Mouse (Mus musculus) testis, adult 2 months (tissue): Measurements from ENCODE around the gene Sez6l. TPM values are rescaled to one million over a fixed set of nuclear protein-coding genes. Genes with fewer than 3 reads are reported as not detected.

ENCODE experiments used
- H3K27ac ChIP-seq: fragments of 200-500 bp; 2 replicates; pipeline ENCODE4 v1.5.1; 2012; ENCODE audit warnings: low read depth, low read length; ENCODE audit not compliant: control insufficient read depth, insufficient read depth
- H3K27me3 ChIP-seq: fragments of 200-500 bp; 2 replicates; pipeline ENCODE4 v1.6.1; 2012; ENCODE audit warnings: mild to moderate bottlenecking, low read length, moderate library complexity; ENCODE audit not compliant: control insufficient read depth, insufficient read depth
- H3K36me3 ChIP-seq: fragments of 200-500 bp; 2 replicates; pipeline ENCODE4 v1.6.1; 2012; ENCODE audit warnings: mild to moderate bottlenecking, low read length; ENCODE audit not compliant: control insufficient read depth, insufficient read depth
- H3K4me1 ChIP-seq: fragments of 200-500 bp; 2 replicates; pipeline ENCODE4 v1.6.1; 2012; ENCODE audit warnings: low read length; ENCODE audit not compliant: control insufficient read depth, insufficient read depth
- H3K4me3 ChIP-seq: fragments of 200-500 bp; 2 replicates; pipeline ENCODE4 v1.5.1; 2012; ENCODE audit warnings: low read depth, mild to moderate bottlenecking, low read length, moderate library complexity, mixed read lengths; ENCODE audit not compliant: control insufficient read depth
- CTCF ChIP-seq: fragments of 200-500 bp; IDR thresholded peaks from 2 replicates; pipeline ENCODE4 v1.5.1; 2012; ENCODE audit warnings: low read depth, mild to moderate bottlenecking, inconsistent platforms, low read length, moderate library complexity; ENCODE audit not compliant: control insufficient read depth, insufficient read depth, insufficient replicate concordance
- POLR2A ChIP-seq: fragments of 200-500 bp; IDR thresholded peaks from 2 replicates; pipeline ENCODE4 v1.6.1; 2012; ENCODE audit warnings: low read depth, mild to moderate bottlenecking, inconsistent platforms, low read length, moderate library complexity; ENCODE audit not compliant: control insufficient read depth
- polyA plus RNA-seq: library from polyadenylated mRNA; depleted of rRNA; stranded (reverse); fragments of >200 nt; gene quantifications from 2 replicates; pipeline ENCODE4 v1.2.3, GENCODE M21; 2012

Sez6l gene
- polyA plus RNA-seq, 1 experiment, result 6.9 TPM

DNA sequence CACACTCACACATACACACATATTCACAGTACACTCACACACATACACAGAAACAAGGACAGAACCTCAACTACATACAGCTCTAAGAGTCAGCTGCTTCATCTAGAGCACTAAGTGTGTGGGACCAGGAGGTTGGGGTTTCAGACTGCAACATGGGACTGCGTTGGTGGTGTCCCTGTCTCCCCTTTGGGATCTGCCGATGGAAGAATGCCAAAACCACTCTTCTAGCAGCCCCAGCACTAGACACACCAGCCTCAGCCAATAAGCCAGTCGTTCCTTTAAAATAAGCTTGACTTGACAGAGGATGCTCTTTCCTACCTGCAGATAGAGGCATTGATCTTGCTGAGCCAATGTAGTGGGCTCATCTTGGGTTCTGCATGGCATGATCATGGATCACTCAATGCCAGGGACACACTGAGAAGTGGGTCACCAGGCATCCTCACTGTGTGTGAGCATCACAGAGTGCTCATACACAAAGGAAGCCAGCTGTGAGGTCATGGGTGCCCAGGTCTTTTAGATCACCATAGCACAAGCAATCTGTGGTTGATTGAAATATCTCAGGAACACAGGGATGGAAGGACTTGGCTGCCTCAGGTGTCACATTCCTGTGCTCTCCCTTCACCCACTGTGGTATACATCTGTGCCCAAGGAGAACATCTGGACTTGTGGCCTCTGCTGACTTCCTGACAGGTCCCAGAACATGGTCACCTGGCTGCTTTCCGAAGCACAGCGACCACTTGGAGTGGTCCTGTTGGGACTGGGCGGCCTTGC lies 22.7 kb upstream of the Sez6l start:
- TF ChIP-seq CTCF (no peak), POLR2A (no peak)
- H3K4me3 ChIP-seq, result no peak overlapping the region
- no peaks in the 10 kb centered on the region for H3K36me3 ChIP-seq
- no peak overlapping the region for H3K27ac ChIP-seq
- H3K4me1 ChIP-seq, result no peaks in the 10 kb centered on the region
- H3K27me3 ChIP-seq, result no peaks in the 10 kb centered on the region

DNA sequence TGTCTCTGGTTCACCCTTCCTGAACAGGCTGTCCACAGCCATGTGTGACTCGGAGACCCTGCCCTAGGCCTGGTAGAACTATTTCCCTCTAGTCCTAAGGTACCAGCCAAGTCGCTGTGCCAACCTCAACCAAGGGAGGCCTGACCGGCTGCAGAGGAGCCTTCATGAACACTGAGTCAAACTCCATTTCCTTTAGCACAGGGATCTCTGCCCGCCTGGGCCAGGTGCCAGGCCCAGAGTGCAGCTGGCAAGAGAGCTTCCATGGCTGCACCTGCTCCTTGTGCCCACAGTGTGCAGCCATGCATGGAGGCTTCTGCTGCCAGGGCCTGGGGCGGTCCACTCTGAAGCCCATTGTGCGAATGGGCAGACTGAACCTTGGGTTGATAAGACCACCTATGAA lies 20.9 kb upstream of the Sez6l start:
- Histone ChIP-seq H3K4me1 (no peaks in the 10 kb centered on the region), H3K4me3 (no peak overlapping the region), H3K36me3 (no peaks in the 10 kb centered on the region), H3K27me3 (no peaks in the 10 kb centered on the region), H3K27ac (no peak overlapping the region)
- TF ChIP-seq CTCF, result no peak
- TF ChIP-seq POLR2A, result no peak

- no peaks in the 10 kb centered on the region for H3K4me1 ChIP-seq
- no peak overlapping the region for H3K4me3 ChIP-seq
- no peaks in the 10 kb centered on the region for H3K27me3 ChIP-seq
- H3K36me3 ChIP-seq, result no peaks in the 10 kb centered on the region
- TF ChIP-seq POLR2A, result no peak
- no peak for TF ChIP-seq CTCF
- no peak overlapping the region for H3K27ac ChIP-seq
These were observed 20.3 kb upstream of the Sez6l start for GRCm38 (mm10) chr5:112597307-112597706.

DNA sequence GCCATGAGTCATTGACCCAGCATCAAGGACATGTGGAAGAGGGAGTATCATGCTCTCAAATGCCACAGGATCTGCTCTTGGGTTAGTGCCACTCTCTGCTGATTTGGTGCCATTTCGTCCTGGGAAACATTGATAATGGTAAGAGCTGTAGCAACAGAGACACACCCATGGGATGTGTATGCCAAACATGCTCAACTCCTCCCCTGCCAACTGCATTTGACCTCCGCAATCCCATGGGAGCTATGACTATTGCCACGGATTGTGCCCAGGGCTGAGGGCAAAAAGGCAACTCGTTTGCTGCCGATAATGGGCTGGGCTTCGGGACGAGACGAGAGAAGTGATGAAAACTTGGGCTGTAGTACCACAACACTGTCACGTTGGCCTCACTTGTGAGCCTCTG lies 19.7 kb upstream of the Sez6l start:
- H3K36me3 ChIP-seq, result no peaks in the 10 kb centered on the region
- H3K27me3 ChIP-seq, result no peaks in the 10 kb centered on the region
- no peak overlapping the region for H3K4me3 ChIP-seq
- H3K27ac ChIP-seq, result no peak overlapping the region
- TF ChIP-seq CTCF, result no peak
- TF ChIP-seq POLR2A, result no peak
- H3K4me1 ChIP-seq, result no peaks in the 10 kb centered on the region

DNA sequence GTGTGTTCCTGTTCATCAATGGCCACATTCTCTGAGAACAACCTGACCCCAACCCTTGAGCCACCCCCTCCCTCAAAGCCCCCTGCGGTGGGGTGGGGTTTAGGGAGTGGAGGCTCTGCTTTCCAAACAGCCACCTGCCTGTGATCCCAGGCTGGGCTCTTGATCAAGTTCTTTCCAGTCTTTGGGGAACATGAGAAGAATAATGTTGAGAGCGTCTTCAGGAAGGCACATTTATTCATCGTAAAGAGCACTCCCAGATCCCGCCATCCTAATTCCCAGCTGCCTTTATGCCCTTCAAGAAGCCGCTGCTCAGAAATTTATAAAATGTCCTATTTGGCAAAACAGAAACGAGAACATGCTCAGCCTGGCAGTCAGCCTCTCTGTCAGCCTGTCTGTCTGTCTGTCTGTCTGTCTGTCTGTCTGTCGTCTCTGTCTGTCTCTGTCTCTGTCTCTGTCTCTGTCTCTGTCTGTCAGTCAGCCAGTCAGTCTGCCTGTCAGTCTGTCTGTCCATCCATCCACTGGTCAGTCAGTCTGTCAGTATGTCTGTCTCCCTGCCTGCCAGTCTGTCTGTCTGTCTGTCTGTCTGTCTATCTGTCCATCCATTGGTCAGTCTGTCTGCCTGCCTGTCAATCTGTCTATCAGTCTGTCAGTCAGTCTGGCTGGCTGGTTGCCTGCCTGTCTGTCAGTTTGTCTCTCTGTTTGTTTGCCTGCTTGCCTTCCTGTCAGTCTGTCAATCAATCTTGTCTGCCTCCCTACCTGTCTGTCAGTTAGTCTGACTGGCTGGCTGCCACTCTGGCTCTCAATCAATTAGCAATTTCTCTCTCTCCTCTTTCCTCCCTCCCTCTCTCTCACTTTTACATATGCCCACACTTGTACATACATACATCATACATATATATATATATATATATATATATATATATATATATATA lies 19.0 kb upstream of the Sez6l start:
- no peaks in the 10 kb centered on the region for H3K36me3 ChIP-seq
- TF ChIP-seq CTCF, result no peak
- no peak overlapping the region for H3K27ac ChIP-seq
- H3K27me3 ChIP-seq, result no peaks in the 10 kb centered on the region
- no peak overlapping the region for H3K4me3 ChIP-seq
- no peaks in the 10 kb centered on the region for H3K4me1 ChIP-seq

DNA sequence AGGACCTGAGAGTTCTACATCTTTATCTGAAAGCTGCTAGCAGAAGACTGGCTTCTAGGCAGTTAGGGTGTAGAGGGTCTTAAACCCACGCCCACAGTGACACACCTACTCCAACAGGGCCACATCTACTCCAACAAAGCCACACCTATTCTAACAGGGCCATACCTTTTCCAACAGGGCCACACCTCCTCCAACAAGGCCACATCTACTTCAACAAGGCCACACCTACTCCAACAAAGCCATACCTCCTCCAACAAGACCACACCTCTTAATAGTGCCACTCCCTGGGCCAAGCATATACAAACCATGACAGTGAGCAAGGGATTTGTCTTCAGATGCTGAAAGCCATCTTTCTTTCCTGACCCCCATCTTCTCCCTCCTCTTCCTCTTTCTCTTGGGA lies 14.7 kb upstream of the Sez6l start:
- no peak overlapping the region for H3K4me3 ChIP-seq
- no peaks in the 10 kb centered on the region for H3K4me1 ChIP-seq
- H3K36me3 ChIP-seq, result no peaks in the 10 kb centered on the region
- H3K27me3 ChIP-seq, result no peaks in the 10 kb centered on the region
- no peak overlapping the region for H3K27ac ChIP-seq
- TF ChIP-seq CTCF, result no peak
- no peak for TF ChIP-seq POLR2A

GRCm38 (mm10) chr5:112586071-112586470 lies 9.1 kb upstream of the Sez6l start:
- no peaks in the 10 kb centered on the region for H3K27me3 ChIP-seq
- no peak for TF ChIP-seq CTCF
- TF ChIP-seq POLR2A, result no peak
- no peak overlapping the region for H3K27ac ChIP-seq
- no peak overlapping the region for H3K4me3 ChIP-seq
- H3K36me3 ChIP-seq, result no peaks in the 10 kb centered on the region
- no peaks in the 10 kb centered on the region; the same call in 1 of the 2 replicates for H3K4me1 ChIP-seq
